Mouse (Mus musculus) kidney, embryonic 15.5 days (tissue): ENCODE results near the gene Ccdc154. TPM values are rescaled to one million over a fixed set of nuclear protein-coding genes. Genes with fewer than 3 reads are reported as not detected.

Experiments
- ATAC-seq: fragments of 200-750 bp; cut with Nextera tagmentation; replicated peaks from 2 replicates; pipeline ENCODE4 v1.8.0; 2017; ENCODE audit warnings: moderate TSS enrichment; ENCODE audit not compliant: low FRiP score
- H3K27ac ChIP-seq: fragments of 300-500 bp; sonication (generic); 2 replicates; pipeline ENCODE4 v1.5.1; 2015; ENCODE audit warnings: mild to moderate bottlenecking, inconsistent platforms
- H3K27me3 ChIP-seq: fragments of 300-500 bp; sonication (generic); 2 replicates; pipeline ENCODE4 v1.6.1; 2015; ENCODE audit warnings: inconsistent platforms
- H3K36me3 ChIP-seq: fragments of 300-500 bp; sonication (generic); 2 replicates; pipeline ENCODE4 v1.6.1; 2015; ENCODE audit warnings: inconsistent platforms
- H3K4me1 ChIP-seq: fragments of 300-500 bp; sonication (generic); 2 replicates; pipeline ENCODE4 v1.6.1; 2015; ENCODE audit warnings: inconsistent platforms
- H3K4me2 ChIP-seq: fragments of 300-500 bp; sonication (generic); 2 replicates; pipeline ENCODE4 v1.6.1; 2015; ENCODE audit warnings: moderate library complexity, mild to moderate bottlenecking, inconsistent platforms
- H3K4me3 ChIP-seq: fragments of 300-500 bp; sonication (generic); replicated peaks from 2 replicates; pipeline ENCODE4 v1.5.1; 2015; ENCODE audit warnings: mild to moderate bottlenecking, inconsistent platforms
- H3K9ac ChIP-seq: fragments of 300-500 bp; sonication (generic); 2 replicates; pipeline ENCODE4 v1.6.1; 2015; ENCODE audit warnings: mild to moderate bottlenecking, inconsistent platforms
- H3K9me3 ChIP-seq: fragments of 300-500 bp; sonication (generic); replicated peaks from 2 replicates; pipeline ENCODE4 v1.6.1; 2016; ENCODE audit warnings: inconsistent platforms
- WGBS: fragments of 180-500 bp; shearing (Covaris S2); methylation state at CpG from one replicate; pipeline ENCODE4 v1.1.7; 2015; ENCODE audit warnings: mixed read lengths; 5-methylcytosine and 5-hydroxymethylcytosine counted together
- polyA plus RNA-seq: library from polyadenylated mRNA; unstranded; fragments of >200 nt; fragmentation: Nextera tagmentation; extraction: Ambion mirVana; gene quantifications from 2 replicates; pipeline ENCODE4 v1.2.1, GENCODE M21; 2015

Gene Ccdc154
- polyA plus RNA-seq, 1 experiment from 2014 or later, result not detected

- H3K27me3 ChIP-seq, result no peaks in the 10 kb centered on the region
- no peak overlapping the region for H3K4me3 ChIP-seq
- no peak overlapping the region for H3K27ac ChIP-seq
- H3K9ac ChIP-seq, result no peak overlapping the region
- peaks cover 15% of the 10 kb centered on the region for H3K4me1 ChIP-seq
- no peaks in the 10 kb centered on the region for H3K9me3 ChIP-seq
- WGBS, result 86% methylated on average over 6 of the region's 6 CpGs
- no peak overlapping the region for H3K4me2 ChIP-seq
- ATAC-seq, result no peak
- H3K36me3 ChIP-seq, result peaks cover 5% of the 10 kb centered on the region; the same call in 1 of the 2 replicates
These were observed 26.6 kb upstream of the Ccdc154 start for GRCm38 (mm10) chr17:25135622-25136021.

- Histone ChIP-seq H3K4me2 (no peak overlapping the region), H3K27me3 (no peaks in the 10 kb centered on the region), H3K27ac (no peak overlapping the region), H3K4me1 (peaks cover 10% of the 10 kb centered on the region), H3K9me3 (no peaks in the 10 kb centered on the region), H3K4me3 (no peak overlapping the region), H3K9ac (no peak overlapping the region), H3K36me3 (peaks cover 5% of the 10 kb centered on the region; the same call in 1 of the 2 replicates)
- no peak for ATAC-seq
- WGBS, result 96% methylated on average over 1 of the region's 1 CpGs
These were observed 23.5 kb upstream of the Ccdc154 start for GRCm38 (mm10) chr17:25138803-25139202.

- no peaks in the 10 kb centered on the region for H3K9me3 ChIP-seq
- no peak overlapping the region for H3K9ac ChIP-seq
- ATAC-seq, result no peak
- no peak overlapping the region for H3K4me3 ChIP-seq
- no peak overlapping the region for H3K4me2 ChIP-seq
- no peaks in the 10 kb centered on the region for H3K27me3 ChIP-seq
- 69% methylated on average over 4 of the region's 4 CpGs for WGBS
- H3K4me1 ChIP-seq, result no peaks in the 10 kb centered on the region
- peaks cover 10% of the 10 kb centered on the region for H3K36me3 ChIP-seq
- no peak overlapping the region for H3K27ac ChIP-seq
These were observed 22.3 kb upstream of the Ccdc154 start for GRCm38 (mm10) chr17:25139960-25140359.

GRCm38 (mm10) chr17:25163387-25163786 is 1.1 kb downstream of the Ccdc154 start:
- no peak overlapping the region for H3K4me3 ChIP-seq
- H3K9ac ChIP-seq, result no peak overlapping the region
- peaks cover 31% of the 10 kb centered on the region for H3K36me3 ChIP-seq
- no peak for ATAC-seq
- WGBS, result 76% methylated on average over 7 of the region's 7 CpGs
- no peak overlapping the region for H3K27ac ChIP-seq
- H3K9me3 ChIP-seq, result no peaks in the 10 kb centered on the region
- no peaks in the 10 kb centered on the region for H3K27me3 ChIP-seq
- no peaks in the 10 kb centered on the region; the same call in 1 of the 2 replicates for H3K4me1 ChIP-seq
- H3K4me2 ChIP-seq, result no peak overlapping the region

- no peak overlapping the region for H3K4me2 ChIP-seq
- no peak overlapping the region for H3K27ac ChIP-seq
- H3K36me3 ChIP-seq, result peaks cover 22% of the 10 kb centered on the region
- no peaks in the 10 kb centered on the region for H3K9me3 ChIP-seq
- no peak overlapping the region for H3K9ac ChIP-seq
- no peak overlapping the region for H3K4me3 ChIP-seq
- ATAC-seq, result no peak
- H3K4me1 ChIP-seq, result no peaks in the 10 kb centered on the region; the same call in 1 of the 2 replicates
- no peaks in the 10 kb centered on the region for H3K27me3 ChIP-seq
- 88% methylated on average over 3 of the region's 3 CpGs for WGBS
These were observed 2.5 kb downstream of the Ccdc154 start for GRCm38 (mm10) chr17:25164770-25165169.

- no peak for ATAC-seq
- Histone ChIP-seq H3K9ac (no peak overlapping the region), H3K4me1 (no peaks in the 10 kb centered on the region; the same call in 1 of the 2 replicates), H3K27me3 (no peaks in the 10 kb centered on the region), H3K4me3 (no peak overlapping the region), H3K9me3 (no peaks in the 10 kb centered on the region), H3K27ac (no peak overlapping the region), H3K4me2 (no peak overlapping the region), H3K36me3 (peaks cover 8% of the 10 kb centered on the region)
- 42% methylated on average over 6 of the region's 6 CpGs for WGBS
These were observed 3.9 kb downstream of the Ccdc154 start for GRCm38 (mm10) chr17:25165970-25166671.

GRCm38 (mm10) chr17:25169706-25170105 is 7.4 kb downstream of the Ccdc154 start:
- 96% methylated on average over 2 of the region's 2 CpGs for WGBS
- H3K4me1 ChIP-seq, result no peaks in the 10 kb centered on the region; the same call in 1 of the 2 replicates
- no peaks in the 10 kb centered on the region for H3K36me3 ChIP-seq
- H3K27me3 ChIP-seq, result no peaks in the 10 kb centered on the region
- no peak for ATAC-seq
- H3K4me2 ChIP-seq, result no peak overlapping the region
- H3K4me3 ChIP-seq, result no peak overlapping the region
- H3K9me3 ChIP-seq, result no peaks in the 10 kb centered on the region
- no peak overlapping the region for H3K27ac ChIP-seq
- no peak overlapping the region for H3K9ac ChIP-seq

- no peak overlapping the region for H3K4me3 ChIP-seq
- H3K9ac ChIP-seq, result no peak overlapping the region
- H3K27ac ChIP-seq, result no peak overlapping the region
- 84% methylated on average over 3 of the region's 3 CpGs for WGBS
- no peak overlapping the region for H3K4me2 ChIP-seq
- H3K9me3 ChIP-seq, result no peaks in the 10 kb centered on the region
- no peaks in the 10 kb centered on the region for H3K36me3 ChIP-seq
- ATAC-seq, result no peak
- H3K4me1 ChIP-seq, result no peaks in the 10 kb centered on the region
- no peaks in the 10 kb centered on the region for H3K27me3 ChIP-seq
These were observed 10.3 kb downstream of the Ccdc154 start for GRCm38 (mm10) chr17:25172558-25172957.

- no peak within 1 kb of the TSS for H3K9ac ChIP-seq
- H3K4me3 ChIP-seq, result no peak within 1 kb of the TSS
- H3K27me3 ChIP-seq, result 0 out of 2 replicates have a peak, but pooled peaks cover 13% of the 10 kb centered on the region
- no peak within 1 kb of the TSS for H3K27ac ChIP-seq
- no peaks in the 10 kb centered on the region for H3K4me1 ChIP-seq
- no peaks in the 10 kb centered on the region for H3K36me3 ChIP-seq
- 75% methylated on average over 9 of the region's 9 CpGs for WGBS
- ATAC-seq, result no peak
- no peak within 1 kb of the TSS for H3K4me2 ChIP-seq
- no peaks in the 10 kb centered on the region for H3K9me3 ChIP-seq
These were observed 13.2 kb downstream of the Ccdc154 start, which contains the start of gene Gm38655 for GRCm38 (mm10) chr17:25175411-25175810. Gm38655 (minus strand) TSS chr17:25175471.

- Histone ChIP-seq H3K4me3 (peak overlapping the region; percentile 65), H3K4me1 (peaks cover 29% of the 10 kb centered on the region), H3K9me3 (no peaks in the 10 kb centered on the region), H3K9ac (no peak overlapping the region), H3K27me3 (0 out of 2 replicates have a peak, but pooled peaks cover 22% of the 10 kb centered on the region), H3K36me3 (peaks cover 10% of the 10 kb centered on the region), H3K27ac (no peak overlapping the region), H3K4me2 (peak overlapping the region; percentile 92)
- ATAC-seq, result no peak
These were observed 21.0 kb downstream of the Ccdc154 start for GRCm38 (mm10) chr17:25183232-25183631.

- H3K27me3 ChIP-seq, result 0 out of 2 replicates have a peak, but pooled peaks cover 17% of the 10 kb centered on the region
- H3K27ac ChIP-seq, result peak within 1 kb of the TSS; percentile 97
- peaks cover 31% of the 10 kb centered on the region for H3K4me1 ChIP-seq
- peak; percentile 78 for ATAC-seq
- H3K4me3 ChIP-seq, result peak within 1 kb of the TSS; percentile 65
- no peaks in the 10 kb centered on the region for H3K9me3 ChIP-seq
- WGBS, result under 1% methylated on average over 50 of the region's 50 CpGs
- H3K4me2 ChIP-seq, result peak within 1 kb of the TSS; percentile 95
- peaks cover 10% of the 10 kb centered on the region for H3K36me3 ChIP-seq
- peak within 1 kb of the TSS; percentile 74 for H3K9ac ChIP-seq
These were observed 21.9 kb downstream of the Ccdc154 start, which contains the start of gene BC003965 for GRCm38 (mm10) chr17:25184129-25184691. BC003965 (plus strand) TSS chr17:25184554.

- H3K27ac ChIP-seq, result peak overlapping the region; percentile 97
- peak overlapping the region; percentile 95 for H3K4me2 ChIP-seq
- peaks cover 10% of the 10 kb centered on the region for H3K36me3 ChIP-seq
- ATAC-seq, result 0 out of 2 replicates have a peak, but pooled peaks have one; percentile 6
- no peaks in the 10 kb centered on the region for H3K9me3 ChIP-seq
- H3K27me3 ChIP-seq, result 0 out of 2 replicates have a peak, but pooled peaks cover 17% of the 10 kb centered on the region
- 8% methylated on average over 17 of the region's 17 CpGs for WGBS
- peak overlapping the region; percentile 65 for H3K4me3 ChIP-seq
- H3K4me1 ChIP-seq, result peaks cover 39% of the 10 kb centered on the region
- peak overlapping the region; percentile 74 for H3K9ac ChIP-seq
These were observed 22.7 kb downstream of the Ccdc154 start for GRCm38 (mm10) chr17:25184961-25185360.
